Mouse (Mus musculus) thymus, adult 2 months (tissue): ENCODE data around the gene Ypel4. TPM values are rescaled to one million over a fixed set of nuclear protein-coding genes. Genes with fewer than 3 reads are reported as not detected.
"Not testable (repeated sequence)": the region's sequence is repeated elsewhere in the genome, so short reads cannot be mapped to it uniquely, and the experiment has no call there.

ENCODE experiments used
- DNase-seq: peaks from one replicate; pipeline ENCODE4 v3.0.0; 2021
- H3K27ac ChIP-seq: fragments of 200-500 bp; 2 replicates; pipeline ENCODE4 v1.5.1; 2012; ENCODE audit warnings: low read length, control low read depth; ENCODE audit not compliant: control insufficient read depth, insufficient read depth
- H3K27me3 ChIP-seq: fragments of 200-500 bp; 2 replicates; pipeline ENCODE4 v1.6.1; 2012; ENCODE audit warnings: mild to moderate bottlenecking, low read length, moderate library complexity, mixed read lengths; ENCODE audit not compliant: control insufficient read depth, insufficient read depth
- H3K36me3 ChIP-seq: fragments of 200-500 bp; 2 replicates; pipeline ENCODE4 v1.6.1; 2012; ENCODE audit warnings: mild to moderate bottlenecking, low read length, moderate library complexity; ENCODE audit not compliant: control insufficient read depth, insufficient read depth
- H3K4me1 ChIP-seq: fragments of 200-500 bp; replicated peaks from 2 replicates; pipeline ENCODE4 v1.6.1; 2012; ENCODE audit warnings: low read length; ENCODE audit not compliant: control insufficient read depth, insufficient read depth
- H3K4me3 ChIP-seq: fragments of 200-500 bp; 2 replicates; pipeline ENCODE4 v1.5.1; 2012; ENCODE audit warnings: mild to moderate bottlenecking, low read length, control low read depth, moderate library complexity; ENCODE audit not compliant: control insufficient read depth, insufficient read depth
- CTCF ChIP-seq: fragments of 200-500 bp; IDR thresholded peaks from 2 replicates; pipeline ENCODE4 v1.5.1; 2012; ENCODE audit warnings: mild to moderate bottlenecking, control low read depth, low read length, moderate library complexity, borderline replicate concordance; ENCODE audit not compliant: control insufficient read depth, poor library complexity, insufficient read depth; ENCODE audit errors: extremely low read depth
- POLR2A ChIP-seq: fragments of 200-500 bp; IDR thresholded peaks from 2 replicates; pipeline ENCODE4 v1.6.1; 2012; ENCODE audit warnings: mild to moderate bottlenecking, low read length, control low read depth, moderate library complexity; ENCODE audit not compliant: control insufficient read depth, poor library complexity, insufficient read depth; ENCODE audit errors: extremely low read depth
- WGBS: fragments of 180-500 bp; shearing (Covaris S2); methylation state at CpG from one replicate; pipeline ENCODE4 v1.1.7; 2018; 5-methylcytosine and 5-hydroxymethylcytosine counted together
- polyA plus RNA-seq: library from polyadenylated mRNA; depleted of rRNA; stranded (reverse); fragments of >200 nt; gene quantifications from 2 replicates; pipeline ENCODE4 v1.2.3, GENCODE M21; 2012

The Ypel4 gene
- polyA plus RNA-seq, 1 experiment = 2.0 TPM

DNA sequence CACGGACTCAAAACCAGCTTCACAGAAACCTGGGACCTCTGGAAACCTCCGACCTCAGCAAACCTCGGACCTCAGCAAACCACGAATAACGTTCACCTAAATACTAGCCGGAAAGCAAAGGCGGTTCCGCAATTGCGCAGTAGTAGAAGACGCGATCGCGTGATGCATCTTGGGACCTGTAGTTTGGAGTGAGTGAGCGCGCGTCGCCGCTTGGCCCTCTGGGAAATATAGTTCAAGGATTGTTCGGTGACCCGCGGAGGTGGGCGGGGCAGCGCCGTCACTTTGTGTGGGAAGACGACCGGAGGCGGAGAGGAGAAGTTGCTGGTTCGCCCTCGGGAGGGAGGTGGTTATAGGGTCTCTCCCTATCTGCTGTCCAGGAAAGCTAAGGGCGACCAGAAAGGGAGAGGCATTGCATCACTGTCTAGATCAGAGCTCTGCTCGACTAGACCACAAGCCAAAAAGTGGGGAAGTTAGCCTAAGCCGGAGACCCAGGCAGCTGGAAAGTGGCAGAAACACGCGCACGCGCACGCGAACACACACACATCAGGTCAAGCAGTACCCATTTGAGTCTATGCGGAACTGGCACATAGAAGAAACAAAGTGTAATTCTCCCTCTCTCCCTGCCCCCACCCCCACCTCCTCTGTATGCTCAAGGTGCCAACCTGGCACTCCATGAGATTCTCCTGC is 6.5 kb upstream of the Ypel4 start, which contains the start of gene Clp1:
TSS of gene Clp1 (minus strand) at position 179 of the 687 bp plus-strand sequence.
- peaks cover 18% of the 10 kb centered on the region for H3K36me3 ChIP-seq
- peak within 1 kb of the TSS; percentile 74 for H3K27ac ChIP-seq
- H3K4me3 ChIP-seq = peak within 1 kb of the TSS; percentile 78
- 0 out of 2 replicates have a peak, but pooled peaks have one; percentile 47 for TF ChIP-seq POLR2A
- TF ChIP-seq CTCF = no peak
- peak; percentile 96 for DNase-seq
- WGBS = 1% methylated on average over 39 of the region's 39 CpGs
- H3K4me1 ChIP-seq = peaks cover 11% of the 10 kb centered on the region
- no peaks in the 10 kb centered on the region for H3K27me3 ChIP-seq

DNA sequence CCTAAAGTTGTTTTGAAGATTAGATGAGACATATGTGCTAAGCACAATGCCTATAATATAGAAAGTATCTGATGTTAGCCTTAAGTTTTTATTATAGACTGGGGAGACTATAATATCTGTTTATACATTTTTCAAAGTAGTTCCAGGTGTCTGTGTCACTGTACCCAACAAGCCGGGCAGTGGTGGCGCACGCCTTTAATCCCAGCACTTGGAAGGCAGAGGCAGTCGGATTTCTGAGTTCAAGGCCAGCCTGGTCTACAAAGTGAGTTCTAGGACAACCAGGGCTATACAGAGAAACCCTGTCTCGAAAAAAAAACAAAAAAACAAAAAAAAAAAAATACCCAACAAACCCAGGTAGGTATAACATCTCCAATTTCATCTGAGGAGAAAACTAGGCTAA is 5.7 kb upstream of the Ypel4 start:
- H3K4me3 ChIP-seq, H3K27me3 ChIP-seq, H3K27ac ChIP-seq, DNase-seq: not testable (repeated sequence)
- H3K4me1 ChIP-seq = peaks cover 11% of the 10 kb centered on the region
- 92% methylated on average over 5 of the region's 5 CpGs for WGBS
- peaks cover 18% of the 10 kb centered on the region for H3K36me3 ChIP-seq

DNA sequence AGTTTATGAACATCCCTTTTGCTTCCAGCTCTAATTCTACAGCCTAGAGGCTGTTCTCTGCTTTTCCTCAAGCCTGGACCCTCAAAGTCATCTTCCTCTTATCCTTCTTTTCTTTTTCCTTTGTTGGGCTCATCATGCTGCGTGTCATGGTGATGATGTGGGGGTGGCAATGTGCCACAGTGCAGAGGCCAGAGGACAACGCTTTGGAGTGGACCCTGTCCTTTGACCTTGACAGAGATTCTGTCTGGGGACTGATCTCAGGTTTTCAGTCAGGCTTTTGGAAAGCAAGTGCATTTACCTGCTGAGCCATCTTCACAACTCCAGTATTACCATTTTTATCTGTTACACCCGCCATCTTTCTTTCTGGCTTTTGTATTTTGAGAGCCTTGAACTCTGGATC is 2.7 kb upstream of the Ypel4 start:
- no peak for DNase-seq
- Histone ChIP-seq H3K4me1 (peaks cover 3% of the 10 kb centered on the region), H3K27me3 (peaks cover 4% of the 10 kb centered on the region; the same call in 1 of the 2 replicates), H3K4me3 (no peak overlapping the region), H3K36me3 (no peaks in the 10 kb centered on the region), H3K27ac (no peak overlapping the region)
- WGBS = 92% methylated on average over 3 of the region's 3 CpGs
- no peak for TF ChIP-seq POLR2A
- no peak for TF ChIP-seq CTCF

DNA sequence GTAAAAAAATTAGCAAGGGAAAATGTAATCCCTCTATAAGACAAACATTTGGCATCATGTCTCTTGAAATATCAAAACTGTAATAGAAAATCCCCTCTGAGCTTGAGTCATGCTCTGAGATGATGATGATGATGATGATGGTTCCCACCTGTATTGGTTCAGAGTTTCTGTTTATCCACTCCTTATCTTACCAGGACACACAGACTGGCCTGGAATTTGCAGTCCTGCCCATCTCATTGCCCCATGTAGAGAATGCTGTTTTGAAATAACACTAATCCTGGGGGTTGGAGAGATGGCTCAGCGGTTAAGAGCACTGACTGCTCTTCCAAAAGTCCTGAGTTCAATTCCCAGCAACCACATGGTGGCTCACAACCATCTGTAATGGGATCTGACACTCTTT is 1.5 kb upstream of the Ypel4 start:
- Histone ChIP-seq H3K4me3 (no peak overlapping the region), H3K36me3 (no peaks in the 10 kb centered on the region), H3K27ac (no peak overlapping the region), H3K27me3 (peaks cover 11% of the 10 kb centered on the region; the same call in 1 of the 2 replicates), H3K4me1 (peaks cover 2% of the 10 kb centered on the region; the same call in 1 of the 2 replicates)
- WGBS = 91% methylated on average over 1 of the region's 1 CpGs
- no peak for DNase-seq
- TF ChIP-seq CTCF (no peak), POLR2A (no peak)

DNA sequence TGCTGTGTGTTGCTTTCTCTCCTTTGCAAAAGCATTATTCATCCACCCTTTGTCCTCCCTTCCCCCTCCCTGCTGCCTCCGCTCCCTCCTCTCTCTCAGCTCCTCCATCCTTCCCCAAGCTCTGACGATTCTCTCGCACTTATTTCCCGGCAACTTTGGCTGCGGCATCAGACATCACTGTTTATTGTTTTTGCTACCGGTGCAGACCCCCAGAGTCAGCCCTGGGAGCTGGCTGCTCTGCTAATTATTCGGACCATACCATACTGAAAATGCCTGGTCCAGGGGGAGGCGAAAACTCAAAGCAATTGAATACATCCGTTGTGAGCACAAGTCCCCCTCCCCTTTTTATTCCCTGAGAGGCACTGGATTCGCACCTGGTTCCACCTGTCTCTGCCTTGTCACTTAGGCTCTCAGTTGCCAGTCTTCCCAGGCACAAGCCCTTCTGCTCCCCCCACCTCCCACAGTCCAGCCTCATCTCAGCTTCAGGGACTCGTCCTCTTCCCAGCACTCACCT is 550 bp downstream of the Ypel4 start:
- DNase-seq = no peak
- TF ChIP-seq CTCF (no peak), POLR2A (no peak)
- H3K4me3 ChIP-seq = no peak overlapping the region
- no peaks in the 10 kb centered on the region for H3K36me3 ChIP-seq
- 7% methylated on average over 11 of the region's 11 CpGs for WGBS
- H3K4me1 ChIP-seq = no peaks in the 10 kb centered on the region
- no peak overlapping the region for H3K27ac ChIP-seq
- H3K27me3 ChIP-seq = peaks cover 14% of the 10 kb centered on the region; the same call in 1 of the 2 replicates

DNA sequence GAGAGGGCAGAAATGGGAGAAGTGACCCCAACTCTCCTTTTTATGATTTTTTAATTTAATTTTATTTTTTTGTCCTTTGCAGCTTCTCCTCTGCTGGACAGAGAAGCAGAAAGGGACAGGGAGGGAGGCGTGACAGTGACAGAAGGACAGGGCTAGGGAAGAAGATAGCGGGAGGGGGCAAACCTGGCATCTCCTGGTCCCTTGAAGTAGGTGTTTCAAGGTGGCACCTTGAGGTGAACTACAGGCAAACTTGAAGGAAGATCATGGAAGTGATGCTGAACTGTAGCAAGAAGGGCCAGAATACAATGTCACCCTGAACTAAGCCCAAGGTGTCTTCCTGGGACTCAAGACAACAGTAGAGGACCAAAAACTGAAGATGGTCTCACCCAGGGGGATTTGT is 1.1 kb downstream of the Ypel4 start:
- Histone ChIP-seq H3K4me3 (no peak overlapping the region), H3K4me1 (no peaks in the 10 kb centered on the region), H3K27me3 (peaks cover 14% of the 10 kb centered on the region; the same call in 1 of the 2 replicates), H3K36me3 (no peaks in the 10 kb centered on the region), H3K27ac (no peak overlapping the region)
- TF ChIP-seq POLR2A (no peak), CTCF (no peak)
- no peak for DNase-seq
- WGBS = 29% methylated on average over 2 of the region's 2 CpGs
